Mouse (Mus musculus): ENCODE data around the gene 6430531B16Rik.
A peak's percentile ranks its signal among the peaks of the same experiment; 100 is the strongest.

The 6430531B16Rik gene

GRCm38 (mm10) chr7:139937138-139937537 lies 41.4 kb downstream of the 6430531B16Rik start:
- no peak for DNase-seq (ENCODE audit: low read depth)

- DNase-seq (ENCODE audit: low read depth) = no peak
These were observed 41.9 kb downstream of the 6430531B16Rik start for GRCm38 (mm10) chr7:139936705-139937104.

GRCm38 (mm10) chr7:139930732-139931131 lies 47.8 kb downstream of the 6430531B16Rik start:
- peak; percentile 27 for DNase-seq (ENCODE audit: low read depth)

Measured in c-Kit-positive CD71-positive TER-119-negative erythroid progenitor cells, embryonic 14.5 days (primary cell).